Mouse (Mus musculus) spleen, adult 2 months (tissue): ENCODE measurements around the gene Spata45.

Experiments used
- CTCF ChIP-seq: fragments of 200-500 bp; IDR thresholded peaks from 2 replicates; pipeline ENCODE4 v1.5.1; 2011; ENCODE audit warnings: mild to moderate bottlenecking, inconsistent platforms; ENCODE audit not compliant: insufficient read depth, insufficient read length, insufficient replicate concordance; ENCODE audit errors: extremely low read depth
- POLR2A ChIP-seq: fragments of 200-500 bp; IDR thresholded peaks from 2 replicates; pipeline ENCODE4 v1.6.1; 2011; ENCODE audit warnings: low read depth, low read length, inconsistent platforms

DNA sequence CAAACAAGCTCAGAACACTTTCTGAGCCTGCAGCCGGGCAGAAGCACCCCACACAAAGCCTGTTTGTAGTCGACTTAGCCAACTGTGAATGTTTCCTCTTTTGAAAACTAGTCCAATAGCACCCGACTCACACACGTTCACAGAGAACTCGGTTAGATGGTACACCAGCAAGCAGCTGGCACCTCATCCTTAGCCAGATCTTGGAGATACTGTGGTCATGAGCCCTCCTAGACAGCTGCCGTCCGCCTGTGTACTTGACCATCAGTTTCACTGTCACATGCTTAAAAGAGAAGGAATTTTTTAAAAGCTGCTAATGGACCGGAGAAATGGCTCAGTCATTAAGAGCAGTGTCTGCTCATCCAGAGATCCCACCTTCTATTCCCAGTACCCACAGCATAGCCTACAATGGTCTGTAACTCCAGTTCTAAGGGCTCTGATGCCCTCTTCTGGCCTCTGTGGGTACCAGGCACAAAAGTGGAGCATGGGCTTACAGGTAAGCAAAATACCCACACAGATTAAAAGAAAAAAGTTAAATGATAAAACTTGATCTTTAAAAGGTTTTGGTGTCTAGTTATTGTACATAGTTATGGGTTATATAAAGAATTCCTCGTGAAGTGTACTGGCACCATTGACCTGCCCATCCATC, 46.9 kb upstream of the Spata45 start:
- TF ChIP-seq CTCF, result peak; percentile 7; the same call in 1 of the 2 replicates
- no peak for TF ChIP-seq POLR2A
